Mouse (Mus musculus): ENCODE measurements around the gene Gm6096. TPM values are rescaled to one million over a fixed set of nuclear protein-coding genes. Genes with fewer than 3 reads are reported as not detected.

Gene Gm6096
- total and polyA plus RNA-seq, 2 experiments from 2014 or later = not detected

- TF ChIP-seq CTCF (IDR thresholded peaks at IDR 0.05; ENCODE audit: low read depth) = no peak
- H3K4me1 ChIP-seq (ENCODE audit: insufficient read depth, low read length) = peaks cover 12% of the 10 kb centered on the region
- H3K9me3 ChIP-seq (ENCODE audit: low read length) = no peaks in the 10 kb centered on the region
- no peak overlapping the region for H3K27ac ChIP-seq
- H3K4me2 ChIP-seq (ENCODE audit: low read depth, low read length) = peak overlapping the region; percentile 85
- no peak for ATAC-seq
- H3K9ac ChIP-seq (replicated peaks; ENCODE audit: low read length) = 0 out of 2 replicates have a peak overlapping the region, but pooled peaks have one; percentile 21
- DNase-seq (ENCODE audit: low spot score) = peak; percentile 30
- no peaks in the 10 kb centered on the region for H3K27me3 ChIP-seq (ENCODE audit: insufficient read depth, low read length)
- WGBS = 61% methylated on average over 7 of the region's 9 CpGs
- H3K36me3 ChIP-seq (ENCODE audit: insufficient read depth, low read length) = peaks cover 25% of the 10 kb centered on the region
- peak overlapping the region; percentile 74 for H3K4me3 ChIP-seq (ENCODE audit: low read length)
Measured at GRCm38 (mm10) chr7:34228641-34229040, 22.2 kb upstream of the Gm6096 start.

GRCm38 (mm10) chr7:34229153-34229552, 21.7 kb upstream of the Gm6096 start:
- WGBS = 13% methylated on average over 5 of the region's 5 CpGs
- Histone ChIP-seq H3K4me2 (ENCODE audit: low read depth, low read length) (peak overlapping the region; percentile 85), H3K9me3 (ENCODE audit: low read length) (no peaks in the 10 kb centered on the region), H3K9ac (replicated peaks; ENCODE audit: low read length) (peak overlapping the region; percentile 58), H3K27me3 (ENCODE audit: insufficient read depth, low read length) (no peaks in the 10 kb centered on the region), H3K27ac (peak overlapping the region; percentile 80), H3K4me1 (ENCODE audit: insufficient read depth, low read length) (peaks cover 12% of the 10 kb centered on the region), H3K4me3 (ENCODE audit: low read length) (peak overlapping the region; percentile 74), H3K36me3 (ENCODE audit: insufficient read depth, low read length) (peaks cover 25% of the 10 kb centered on the region)
- DNase-seq (ENCODE audit: low spot score) (no peak), ATAC-seq (no peak)
- TF ChIP-seq CTCF (IDR thresholded peaks at IDR 0.05; ENCODE audit: low read depth) = no peak

GRCm38 (mm10) chr7:34229691-34230111, 21.1 kb upstream of the Gm6096 start:
- Histone ChIP-seq H3K9me3 (ENCODE audit: low read length) (no peaks in the 10 kb centered on the region), H3K4me1 (ENCODE audit: insufficient read depth, low read length) (peaks cover 12% of the 10 kb centered on the region), H3K4me2 (ENCODE audit: low read depth, low read length) (peak overlapping the region; percentile 85), H3K27me3 (ENCODE audit: insufficient read depth, low read length) (no peaks in the 10 kb centered on the region), H3K4me3 (ENCODE audit: low read length) (peak overlapping the region; percentile 74), H3K9ac (replicated peaks; ENCODE audit: low read length) (peak overlapping the region; percentile 58), H3K36me3 (ENCODE audit: insufficient read depth, low read length) (peaks cover 25% of the 10 kb centered on the region), H3K27ac (peak overlapping the region; percentile 80)
- peak; percentile 28 for ATAC-seq
- no peak for TF ChIP-seq CTCF (IDR thresholded peaks at IDR 0.05; ENCODE audit: low read depth)
- 0% methylated on average over 19 of the region's 19 CpGs for WGBS
- DNase-seq (ENCODE audit: low spot score) = peak; percentile 68

- WGBS = 3% methylated on average over 39 of the region's 39 CpGs
- no peaks in the 10 kb centered on the region for H3K27me3 ChIP-seq (ENCODE audit: insufficient read depth, low read length)
- peaks cover 12% of the 10 kb centered on the region for H3K4me1 ChIP-seq (ENCODE audit: insufficient read depth, low read length)
- peak within 1 kb of the TSS; percentile 58 for H3K9ac ChIP-seq (replicated peaks; ENCODE audit: low read length)
- peak within 1 kb of the TSS; percentile 85 for H3K4me2 ChIP-seq (ENCODE audit: low read depth, low read length)
- H3K36me3 ChIP-seq (ENCODE audit: insufficient read depth, low read length) = peaks cover 25% of the 10 kb centered on the region
- ATAC-seq (peak; percentile 58), DNase-seq (ENCODE audit: low spot score) (peak; percentile 91)
- TF ChIP-seq CTCF (IDR thresholded peaks at IDR 0.05; ENCODE audit: low read depth) = peak; percentile 56
- no peaks in the 10 kb centered on the region for H3K9me3 ChIP-seq (ENCODE audit: low read length)
- H3K27ac ChIP-seq = peak within 1 kb of the TSS; percentile 80
- H3K4me3 ChIP-seq (ENCODE audit: low read length) = peak within 1 kb of the TSS; percentile 74
Measured at GRCm38 (mm10) chr7:34230116-34230515, 20.7 kb upstream of the Gm6096 start, which contains the start of gene Gpi1. Gene Gpi1 (minus strand): TSS chr7:34230336.

GRCm38 (mm10) chr7:34232785-34233725, 17.8 kb upstream of the Gm6096 start:
- peak overlapping the region; percentile 46 for H3K4me3 ChIP-seq (ENCODE audit: low read length)
- H3K9ac ChIP-seq (replicated peaks; ENCODE audit: low read length) = peak overlapping the region; percentile 51
- H3K27me3 ChIP-seq (ENCODE audit: insufficient read depth, low read length) = no peaks in the 10 kb centered on the region
- H3K4me2 ChIP-seq (ENCODE audit: low read depth, low read length) = peak overlapping the region; percentile 71
- H3K9me3 ChIP-seq (ENCODE audit: low read length) = no peaks in the 10 kb centered on the region
- TF ChIP-seq CTCF (IDR thresholded peaks at IDR 0.05; ENCODE audit: low read depth) = no peak
- peaks cover 8% of the 10 kb centered on the region; the same call in 1 of the 2 replicates for H3K36me3 ChIP-seq (ENCODE audit: insufficient read depth, low read length)
- peaks cover 11% of the 10 kb centered on the region for H3K4me1 ChIP-seq (ENCODE audit: insufficient read depth, low read length)
- ATAC-seq = no peak
- WGBS = 41% methylated on average over 7 of the region's 7 CpGs
- H3K27ac ChIP-seq = peak overlapping the region; percentile 87
- no peak for DNase-seq (ENCODE audit: low spot score)

- no peak for TF ChIP-seq CTCF (IDR thresholded peaks at IDR 0.05; ENCODE audit: low read depth)
- peak; percentile 99 for DNase-seq (ENCODE audit: low spot score)
- ATAC-seq = peak; percentile 96
- Histone ChIP-seq H3K9me3 (ENCODE audit: low read length) (no peaks in the 10 kb centered on the region), H3K4me1 (ENCODE audit: insufficient read depth, low read length) (peaks cover 4% of the 10 kb centered on the region), H3K36me3 (ENCODE audit: insufficient read depth, low read length) (peaks cover 17% of the 10 kb centered on the region), H3K9ac (replicated peaks; ENCODE audit: low read length) (peak overlapping the region; percentile 51), H3K27me3 (ENCODE audit: insufficient read depth, low read length) (no peaks in the 10 kb centered on the region), H3K27ac (peak overlapping the region; percentile 87), H3K4me3 (ENCODE audit: low read length) (peak overlapping the region; percentile 46), H3K4me2 (ENCODE audit: low read depth, low read length) (peak overlapping the region; percentile 71)
- WGBS = under 1% methylated on average over 43 of the region's 46 CpGs
Measured at GRCm38 (mm10) chr7:34233909-34234609, 16.8 kb upstream of the Gm6096 start.
